Mouse (Mus musculus) liver, postnatal 0 days (tissue): ENCODE data around the gene 0610037L13Rik.

ENCODE experiments used
- CTCF ChIP-seq: sonication (generic); IDR thresholded peaks from 2 replicates; pipeline ENCODE4 v1.5.1; 2016; ENCODE audit warnings: antibody characterized with exemption, low read depth
- EP300 ChIP-seq: IDR thresholded peaks from 2 replicates; pipeline ENCODE4 v1.6.1; 2016; ENCODE audit warnings: antibody characterized with exemption, low read depth, mild to moderate bottlenecking

DNA sequence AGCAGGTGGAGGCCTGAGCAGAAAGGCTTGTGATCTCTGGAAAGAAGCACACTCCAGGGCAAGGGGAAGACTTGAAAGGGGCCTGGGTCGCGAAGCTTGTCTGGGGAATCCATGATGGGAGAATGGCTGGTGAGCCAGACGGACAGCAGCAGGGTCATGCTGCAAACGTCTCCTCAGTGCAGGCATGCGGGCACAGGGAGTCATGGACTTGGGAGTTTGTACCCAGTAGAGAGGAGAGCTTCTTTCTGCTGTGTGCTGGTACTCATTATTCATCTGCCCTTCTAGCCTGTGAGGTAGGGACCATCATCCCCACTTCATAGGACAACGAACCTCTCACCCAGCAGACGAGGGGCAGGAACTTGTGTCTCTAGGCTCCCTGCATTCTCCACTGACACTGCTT lies 35.8 kb upstream of the 0610037L13Rik start:
- no peak for TF ChIP-seq CTCF
- no peak for TF ChIP-seq EP300
